Mouse (Mus musculus) frontal cortex, postnatal 25 days (tissue): ENCODE data around the gene Gm49425.
"Not testable (repeated sequence)": the region's sequence is repeated elsewhere in the genome, so short reads cannot be mapped to it uniquely, and the experiment has no call there.

Source experiments
- DNase-seq, 2 experiments: peaks; one replicate each; pipeline ENCODE4 v3.0.0; 2022; ENCODE audit warnings: low spot score in 2 of 2

Gene Gm49425

DNA sequence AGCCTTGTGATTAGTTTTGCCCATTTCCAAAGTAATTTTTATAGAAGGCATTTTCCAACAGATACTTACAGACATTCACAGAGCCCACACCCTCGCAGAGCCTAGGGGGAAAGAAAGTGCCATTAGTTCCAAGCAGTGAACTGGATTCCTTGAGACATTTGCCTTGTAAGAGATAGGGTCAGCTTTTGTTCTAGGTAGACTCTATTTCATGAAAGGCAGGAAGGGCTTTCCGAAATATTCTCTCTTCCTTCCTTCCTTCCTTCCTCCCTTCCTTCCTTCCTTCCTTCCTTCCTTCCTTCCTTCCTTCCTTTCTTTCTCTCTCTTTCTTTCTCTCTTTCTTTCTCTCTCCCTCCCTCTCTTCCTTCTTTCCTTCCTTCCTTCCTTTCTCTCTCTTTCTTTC is at the start of gene Gm49425:
Gene Gm49425 (minus strand): TSS at position 101 of the 400 bp plus-strand sequence.
- not testable (repeated sequence) for DNase-seq

GRCm38 (mm10) chr15:101562850-101563249 is 45.8 kb upstream of the Gm49425 start, which contains the start of gene Krt90:
Krt90 (minus strand) TSS chr15:101562950.
- DNase-seq, result no peak

DNA sequence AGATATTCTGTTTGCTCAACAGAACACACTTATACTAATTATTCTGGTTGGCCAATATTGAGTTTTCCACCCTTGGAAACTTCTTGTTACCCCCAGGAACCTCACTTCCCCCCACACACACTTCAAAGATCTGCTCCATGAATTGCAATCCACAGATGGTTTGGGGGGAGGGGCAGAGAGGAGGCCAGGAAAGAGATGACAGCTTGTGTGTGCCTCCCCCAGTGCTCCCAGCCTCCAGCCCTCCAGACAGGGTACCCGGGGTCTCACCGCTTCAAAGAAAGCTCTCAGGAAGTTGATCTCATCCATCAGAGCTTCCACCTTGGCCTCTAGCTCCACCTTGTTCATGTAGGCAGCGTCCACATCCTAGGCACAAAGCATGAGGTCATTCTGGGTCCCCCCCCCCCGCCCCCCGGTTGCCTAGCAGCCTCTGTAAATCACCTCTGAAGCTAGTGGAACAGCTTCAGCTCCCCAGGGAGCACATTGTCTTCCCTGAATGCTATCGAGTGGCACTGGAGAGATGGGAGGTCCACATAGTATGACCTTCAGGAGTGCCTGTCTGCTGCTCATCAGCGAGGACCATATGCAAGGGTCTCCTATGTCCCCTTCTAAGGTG is 41.1 kb upstream of the Gm49425 start:
- no peak for DNase-seq

DNA sequence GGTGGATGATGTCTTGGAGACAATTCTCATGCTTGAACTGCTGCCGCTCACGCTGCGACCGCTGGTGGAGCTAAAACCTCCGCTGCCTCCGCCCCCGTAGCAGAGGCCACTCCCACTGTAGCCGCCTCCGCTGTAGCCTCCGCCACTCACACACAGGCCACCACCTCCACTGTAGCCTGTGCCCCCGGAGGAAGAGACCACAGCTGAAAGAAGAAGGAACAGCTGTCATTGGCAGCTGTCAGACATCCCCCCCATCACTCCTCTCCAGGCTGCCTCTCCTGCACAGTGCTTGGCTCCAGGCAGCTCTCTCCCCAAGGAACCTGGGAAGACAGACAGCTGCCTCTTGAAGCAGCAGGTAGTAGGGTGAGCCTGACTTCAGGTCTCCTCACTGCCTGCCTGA is 36.1 kb upstream of the Gm49425 start:
- DNase-seq, result no peak

DNA sequence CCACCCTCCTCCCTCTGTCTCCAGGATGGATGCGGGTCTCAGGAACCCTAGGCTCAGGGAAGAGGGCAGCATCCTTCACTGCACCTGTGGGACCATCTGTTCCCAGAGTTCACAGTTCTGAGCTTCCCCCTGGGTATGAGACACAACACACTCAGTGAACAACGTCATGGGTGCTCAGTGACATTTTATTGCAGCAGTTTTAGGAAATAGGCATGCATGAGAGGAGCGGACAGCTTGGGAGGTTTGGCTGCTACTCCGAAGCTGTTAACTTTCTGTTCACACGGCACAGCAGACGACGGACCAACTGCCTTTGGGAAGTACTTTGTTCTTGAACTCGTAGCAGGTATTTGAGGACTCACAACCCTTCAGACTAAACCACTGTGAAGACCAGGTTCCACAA is 35.1 kb upstream of the Gm49425 start:
- no peak for DNase-seq

DNA sequence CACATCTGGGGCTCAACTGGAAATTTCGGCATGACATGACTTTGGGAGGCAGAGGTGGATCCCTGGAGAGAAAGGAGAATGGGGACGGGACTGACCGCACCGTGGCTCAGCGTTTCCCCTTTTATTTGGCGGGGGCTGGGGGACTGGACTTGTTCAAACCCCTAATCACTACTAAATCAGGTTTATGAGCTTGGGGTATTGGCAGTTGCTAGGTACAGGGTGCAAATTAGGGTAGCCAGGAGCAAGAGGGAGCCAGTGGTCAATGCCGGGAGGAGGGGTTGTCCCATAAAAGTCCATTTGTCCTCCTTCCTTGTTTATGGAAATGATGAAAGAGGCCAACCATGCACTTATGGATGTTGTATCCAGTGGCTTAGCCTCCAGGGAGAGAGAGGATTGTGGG is 33.5 kb upstream of the Gm49425 start, which contains the start of gene Krt82:
Gene Krt82 (minus strand): TSS at position 101 of the 400 bp plus-strand sequence.
- no peak for DNase-seq

- no peak for DNase-seq
These were observed 27.4 kb upstream of the Gm49425 start for GRCm38 (mm10) chr15:101544478-101544877.

GRCm38 (mm10) chr15:101542543-101542942 is 25.5 kb upstream of the Gm49425 start:
- DNase-seq, result no peak

- no peak for DNase-seq
These were observed 21.5 kb upstream of the Gm49425 start for GRCm38 (mm10) chr15:101538580-101538900.

GRCm38 (mm10) chr15:101537864-101538579 is 21.0 kb upstream of the Gm49425 start:
- DNase-seq, result no peak

DNA sequence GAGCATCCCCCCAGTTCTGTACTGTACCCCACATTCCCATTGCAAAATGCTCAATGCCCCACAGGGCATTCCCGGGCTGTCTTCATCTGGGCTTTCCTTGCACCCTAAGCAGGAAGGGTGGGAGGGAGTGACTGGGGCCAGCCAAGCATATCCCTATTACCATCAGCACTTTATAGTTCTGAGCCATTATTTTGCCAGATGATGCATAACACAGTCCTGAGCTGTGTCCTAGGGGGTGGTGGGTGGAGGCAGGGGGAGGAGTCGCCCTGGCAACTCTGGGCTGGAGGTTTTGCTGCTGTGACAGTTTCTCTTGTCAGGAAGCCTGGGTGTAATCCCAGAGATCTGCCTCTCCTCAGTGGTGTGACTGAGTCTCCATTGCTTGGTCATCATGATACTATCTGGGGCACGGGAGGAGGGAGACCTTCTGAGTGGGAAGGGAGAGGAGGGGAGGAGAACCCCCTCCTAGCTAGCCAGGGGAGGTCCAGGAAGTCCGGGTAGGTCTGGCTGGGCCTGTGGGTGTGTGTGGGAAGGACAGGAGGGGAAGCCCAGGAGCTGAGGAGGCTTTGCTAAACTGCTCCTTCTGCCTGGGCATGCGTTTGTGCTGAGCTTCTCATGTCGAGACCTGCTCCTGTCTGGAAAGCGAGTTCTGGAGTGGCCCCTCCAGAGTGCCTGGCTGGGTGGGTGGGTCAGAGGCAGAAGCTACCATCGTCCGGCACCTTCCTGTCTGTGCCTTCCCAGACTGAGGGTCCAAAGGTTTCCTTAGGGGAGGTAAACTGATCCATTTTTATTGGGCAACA is 19.2 kb upstream of the Gm49425 start:
- peak in 1 of 2 experiments; percentile 12 for DNase-seq

DNA sequence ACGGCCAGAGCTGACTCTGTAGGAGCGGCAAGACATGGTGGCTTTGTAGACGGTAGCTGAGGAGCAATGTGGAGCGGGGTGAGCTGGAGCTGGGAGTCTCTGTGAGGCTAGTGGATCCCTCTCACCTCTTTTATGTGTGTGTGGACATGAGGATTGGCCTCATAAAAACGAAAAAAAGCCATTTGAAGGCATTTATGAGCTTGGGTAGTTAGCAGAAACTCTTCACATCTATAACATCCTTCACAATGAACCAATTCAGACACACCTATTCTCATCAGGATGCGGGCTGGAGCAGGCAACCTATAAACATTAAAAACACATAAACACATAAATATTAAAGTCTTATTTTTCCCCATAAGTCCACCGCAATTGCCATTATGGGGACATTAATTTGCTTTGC is 15.7 kb upstream of the Gm49425 start, which contains the start of gene Krt84:
Gene Krt84 (minus strand): TSS at position 101 of the 400 bp plus-strand sequence.
- DNase-seq, result no peak

- DNase-seq, result no peak
These were observed 5.6 kb upstream of the Gm49425 start for GRCm38 (mm10) chr15:101522556-101523232.

DNA sequence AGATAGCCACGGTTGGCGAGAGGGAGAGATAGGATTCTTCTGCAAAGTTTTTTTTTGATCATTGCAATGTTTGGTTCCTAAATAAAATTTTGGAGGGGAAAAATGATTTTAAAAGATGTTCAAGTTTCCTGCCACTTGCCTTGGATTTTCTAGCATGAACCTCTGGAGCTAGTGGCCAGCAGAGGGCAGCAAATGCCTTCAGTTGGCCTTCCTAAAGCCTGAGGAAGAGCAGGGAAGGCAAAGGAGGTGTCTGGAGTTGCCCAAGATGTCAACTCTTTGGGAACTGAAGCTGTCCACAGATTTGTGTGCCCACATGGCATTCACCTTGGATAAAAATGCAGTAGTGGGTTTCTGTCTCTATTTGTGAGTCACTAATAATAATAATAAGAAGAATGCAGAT is 2.7 kb upstream of the Gm49425 start:
- peak; percentile 68 to 74 for DNase-seq

GRCm38 (mm10) chr15:101508247-101508646 is 8.8 kb downstream of the Gm49425 start:
- no peak for DNase-seq

DNA sequence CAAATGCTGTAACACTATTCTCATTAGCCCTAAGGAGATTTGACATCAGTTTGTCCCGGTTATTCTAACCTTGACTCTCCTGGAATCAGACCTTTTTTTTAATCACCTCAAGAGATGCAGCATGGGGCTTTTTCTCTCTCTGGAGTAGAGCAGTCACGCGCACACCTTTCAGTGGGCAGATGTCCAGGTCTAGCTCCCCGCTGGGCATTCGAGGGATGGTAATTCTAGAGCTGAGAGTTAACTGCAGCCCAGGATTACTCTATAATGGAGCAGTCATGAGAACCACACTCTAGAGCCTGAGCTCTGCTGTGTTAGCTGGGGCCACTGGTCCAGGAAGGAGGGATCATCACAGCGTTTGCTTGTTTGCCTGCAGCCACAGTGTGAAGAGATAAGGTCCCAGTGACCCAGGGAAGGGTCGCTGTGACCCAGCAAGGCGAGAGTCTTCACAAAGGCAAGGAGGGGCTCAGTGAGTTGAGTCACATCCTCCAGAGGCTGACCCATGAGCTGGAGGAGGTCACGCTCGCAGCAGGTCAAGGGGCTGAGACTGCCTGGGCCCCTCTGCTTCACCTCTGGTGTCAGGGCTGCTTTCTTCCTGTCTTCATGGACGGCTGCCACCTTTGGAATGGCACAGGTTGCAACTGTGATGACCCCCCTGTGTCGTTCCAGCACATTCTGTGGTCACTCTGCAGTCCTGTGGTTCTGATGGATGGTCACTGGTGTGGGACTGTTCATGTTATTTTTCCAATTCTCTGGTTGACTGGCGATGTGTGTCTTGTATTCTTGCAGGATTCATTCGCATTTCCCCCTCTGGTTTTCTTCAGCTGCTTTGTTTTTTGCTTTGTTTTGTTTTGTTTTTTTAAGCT is 9.9 kb downstream of the Gm49425 start:
- DNase-seq, result no peak

DNA sequence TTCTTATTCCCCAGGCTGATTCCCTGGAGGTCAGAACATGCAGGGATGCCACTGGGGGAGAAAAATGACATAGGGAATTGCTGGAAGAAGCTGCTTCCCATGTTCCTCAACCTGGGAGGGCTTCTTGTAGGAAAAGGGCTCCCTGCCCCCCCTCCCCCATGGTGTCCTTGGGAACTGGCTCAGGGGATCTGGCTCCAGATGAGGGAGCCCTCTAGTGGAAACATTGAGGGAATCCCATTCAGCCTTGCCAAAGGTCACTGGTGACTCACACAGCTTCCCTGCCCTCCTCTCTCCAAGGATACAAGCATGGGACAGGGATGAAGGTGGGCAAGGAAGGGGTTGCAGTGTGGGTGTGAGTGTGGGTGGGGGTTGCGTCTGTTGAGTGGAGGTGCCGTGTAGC is 19.9 kb downstream of the Gm49425 start:
- no peak for DNase-seq

- DNase-seq, result no peak
These were observed 21.8 kb downstream of the Gm49425 start for GRCm38 (mm10) chr15:101495266-101495665.

DNA sequence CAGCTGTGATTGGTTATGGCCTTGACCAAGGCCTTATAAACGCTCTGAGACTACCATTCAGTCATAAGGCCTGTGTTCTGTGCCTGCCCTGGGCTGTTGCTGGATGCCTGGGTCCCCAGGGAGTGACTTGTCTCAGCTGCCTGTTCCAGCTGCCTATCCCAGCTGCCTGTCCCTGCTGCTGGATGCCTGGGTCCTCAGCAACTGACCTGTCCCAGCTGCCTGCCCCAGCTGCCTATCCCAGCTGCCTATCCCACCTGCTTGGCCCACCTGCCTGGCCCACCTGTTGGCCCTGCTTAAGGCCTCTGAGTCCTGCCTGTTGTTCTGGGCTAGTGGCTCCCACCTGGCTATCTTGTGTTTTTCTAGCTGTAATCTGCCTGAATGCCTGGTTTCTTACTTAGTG is 22.9 kb downstream of the Gm49425 start:
- DNase-seq, result no peak

DNA sequence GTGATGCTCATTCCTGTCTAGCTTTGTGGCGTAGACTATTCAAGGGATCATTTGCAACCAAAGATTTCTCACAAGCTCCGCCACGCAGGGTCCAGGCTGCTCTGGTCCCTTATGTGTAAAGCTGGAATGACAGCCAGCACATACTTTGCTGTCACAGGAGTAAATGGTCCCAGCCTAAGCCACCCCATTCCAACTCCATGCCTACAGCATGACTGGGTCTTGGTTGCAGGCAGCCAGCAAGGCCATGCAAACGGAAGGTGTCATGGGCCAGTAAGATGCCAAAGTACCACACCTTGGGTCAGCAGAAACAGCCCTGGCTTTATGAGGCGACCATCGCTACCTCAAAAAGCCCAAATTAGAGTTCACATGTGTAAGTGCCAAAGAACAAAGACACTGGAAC is 23.3 kb downstream of the Gm49425 start:
- no peak for DNase-seq

GRCm38 (mm10) chr15:101492718-101493117 is 24.3 kb downstream of the Gm49425 start:
- DNase-seq, result no peak
